Mouse (Mus musculus) heart, embryonic 13.5 days (tissue): ENCODE measurements around the gene Abca8a. TPM values are rescaled to one million over a fixed set of nuclear protein-coding genes. Genes with fewer than 3 reads are reported as not detected.

Experiments
- ATAC-seq: fragments of 200-750 bp; cut with Nextera tagmentation; 2 replicates; pipeline ENCODE4 v1.8.0; 2017; ENCODE audit warnings: moderate TSS enrichment; ENCODE audit not compliant: insufficient number of reproducible peaks, low FRiP score, low TSS enrichment; ENCODE audit errors: extremely low read depth
- H3K27ac ChIP-seq: fragments of 300-500 bp; sonication (generic); replicated peaks from 2 replicates; pipeline ENCODE4 v1.5.1; 2015; ENCODE audit warnings: moderate library complexity, mild to moderate bottlenecking, inconsistent platforms
- H3K27me3 ChIP-seq: fragments of 300-500 bp; sonication (generic); replicated peaks from 2 replicates; pipeline ENCODE4 v1.6.1; 2015; ENCODE audit warnings: mild to moderate bottlenecking, inconsistent platforms
- H3K36me3 ChIP-seq: fragments of 300-500 bp; sonication (generic); 2 replicates; pipeline ENCODE4 v1.6.1; 2015; ENCODE audit warnings: mild to moderate bottlenecking, inconsistent platforms
- H3K4me1 ChIP-seq: fragments of 300-500 bp; sonication (generic); 2 replicates; pipeline ENCODE4 v1.6.1; 2015; ENCODE audit warnings: inconsistent platforms
- H3K4me2 ChIP-seq: fragments of 300-500 bp; sonication (generic); 2 replicates; pipeline ENCODE4 v1.6.1; 2015; ENCODE audit warnings: inconsistent platforms, mild to moderate bottlenecking, moderate library complexity
- H3K4me3 ChIP-seq: fragments of 300-500 bp; sonication (generic); 2 replicates; pipeline ENCODE4 v1.5.1; 2015; ENCODE audit warnings: moderate library complexity, mild to moderate bottlenecking, inconsistent platforms
- H3K9ac ChIP-seq: fragments of 300-500 bp; sonication (generic); 2 replicates; pipeline ENCODE4 v1.6.1; 2015; ENCODE audit warnings: inconsistent platforms, mild to moderate bottlenecking, moderate library complexity
- H3K9me3 ChIP-seq: fragments of 300-500 bp; sonication (generic); 2 replicates; pipeline ENCODE4 v1.6.1; 2016; ENCODE audit warnings: inconsistent platforms
- WGBS: fragments of 180-500 bp; shearing (Covaris S2); methylation state at CpG from one replicate; pipeline ENCODE4 v1.1.7; 2015; ENCODE audit warnings: mixed read lengths; 5-methylcytosine and 5-hydroxymethylcytosine counted together
- polyA plus RNA-seq: library from polyadenylated mRNA; unstranded; fragments of >200 nt; fragmentation: Nextera tagmentation; extraction: Ambion mirVana; gene quantifications from 2 replicates; pipeline ENCODE4 v1.2.1, GENCODE M21; 2015

The Abca8a gene
- polyA plus RNA-seq, 1 experiment from 2014 or later: 0.98 TPM

DNA sequence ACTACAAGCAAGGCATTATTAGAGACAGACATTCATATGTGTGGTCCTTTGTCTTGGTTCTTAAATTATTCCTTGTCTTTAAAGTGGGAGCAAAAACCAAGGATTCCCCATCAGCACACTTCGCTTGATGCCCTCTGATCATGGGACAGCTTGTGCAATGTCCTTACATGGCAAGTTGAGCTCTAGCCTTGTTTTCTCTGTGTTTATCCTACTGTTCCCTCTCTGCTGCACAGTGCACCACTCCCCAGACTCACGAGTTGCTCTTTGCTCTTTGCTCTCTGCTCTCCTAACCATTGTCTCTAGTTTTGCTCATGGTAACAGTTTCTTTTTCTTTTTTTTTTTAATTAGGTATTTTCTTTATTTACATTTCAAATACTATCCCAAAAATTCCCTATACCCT is 35.7 kb downstream of the Abca8a start:
- no peaks in the 10 kb centered on the region for H3K4me1 ChIP-seq
- WGBS: 57% methylated on average over 2 of the region's 2 CpGs
- no peak overlapping the region for H3K4me3 ChIP-seq
- no peak overlapping the region for H3K27ac ChIP-seq
- H3K9ac ChIP-seq: no peak overlapping the region
- ATAC-seq: no peak
- H3K4me2 ChIP-seq: no peak overlapping the region
- H3K36me3 ChIP-seq: no peaks in the 10 kb centered on the region
- no peaks in the 10 kb centered on the region for H3K27me3 ChIP-seq
- no peaks in the 10 kb centered on the region for H3K9me3 ChIP-seq

DNA sequence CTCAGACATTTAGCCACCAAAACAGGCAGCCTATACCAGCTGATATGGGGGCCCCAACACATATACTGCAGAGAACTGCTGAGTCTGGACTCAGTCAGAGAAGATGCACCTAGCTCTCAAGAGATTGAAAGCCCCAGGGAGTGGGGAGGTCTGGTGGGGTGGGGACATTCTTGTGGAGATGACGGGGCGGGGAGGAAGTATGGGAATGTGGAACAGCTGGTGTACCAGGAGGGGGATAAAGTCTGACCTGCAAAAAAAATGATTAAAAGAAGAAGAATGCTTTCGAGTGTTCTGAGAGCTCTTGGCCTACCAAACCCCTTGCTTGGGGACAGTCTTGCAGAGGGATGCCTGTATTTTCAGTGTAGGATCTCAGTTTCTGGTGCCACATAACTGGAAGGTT is 42.1 kb downstream of the Abca8a start:
- Histone ChIP-seq H3K4me1 (no peaks in the 10 kb centered on the region), H3K27ac (no peak overlapping the region), H3K27me3 (no peaks in the 10 kb centered on the region), H3K9me3 (no peaks in the 10 kb centered on the region), H3K4me3 (no peak overlapping the region), H3K4me2 (no peak overlapping the region), H3K9ac (no peak overlapping the region), H3K36me3 (no peaks in the 10 kb centered on the region)
- 56% methylated on average over 3 of the region's 3 CpGs for WGBS
- ATAC-seq: no peak

DNA sequence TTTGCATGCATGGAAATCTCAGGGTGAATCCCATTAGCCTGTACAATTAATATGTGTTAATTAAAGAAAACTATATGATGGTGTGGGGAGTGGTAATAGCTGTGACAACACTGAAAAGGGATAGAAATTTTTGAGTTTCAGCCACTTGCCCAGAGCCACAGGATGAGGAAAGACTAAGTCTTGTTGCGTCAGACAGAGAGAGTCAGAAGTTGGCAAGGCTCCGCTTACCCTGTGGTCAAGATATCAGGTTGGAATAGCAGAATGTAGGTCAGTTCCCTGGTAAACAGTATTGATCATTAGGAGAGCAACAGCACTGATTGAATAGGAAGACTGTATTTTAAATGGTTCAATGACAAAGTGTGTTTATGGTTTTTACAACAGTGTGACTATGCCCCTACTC is 58.0 kb downstream of the Abca8a start:
- Histone ChIP-seq H3K4me1 (no peaks in the 10 kb centered on the region), H3K36me3 (no peaks in the 10 kb centered on the region), H3K4me3 (no peak overlapping the region), H3K9me3 (no peaks in the 10 kb centered on the region), H3K9ac (no peak overlapping the region), H3K27ac (no peak overlapping the region), H3K27me3 (no peaks in the 10 kb centered on the region), H3K4me2 (no peak overlapping the region)
- 76% methylated on average over 2 of the region's 2 CpGs for WGBS
- no peak for ATAC-seq

DNA sequence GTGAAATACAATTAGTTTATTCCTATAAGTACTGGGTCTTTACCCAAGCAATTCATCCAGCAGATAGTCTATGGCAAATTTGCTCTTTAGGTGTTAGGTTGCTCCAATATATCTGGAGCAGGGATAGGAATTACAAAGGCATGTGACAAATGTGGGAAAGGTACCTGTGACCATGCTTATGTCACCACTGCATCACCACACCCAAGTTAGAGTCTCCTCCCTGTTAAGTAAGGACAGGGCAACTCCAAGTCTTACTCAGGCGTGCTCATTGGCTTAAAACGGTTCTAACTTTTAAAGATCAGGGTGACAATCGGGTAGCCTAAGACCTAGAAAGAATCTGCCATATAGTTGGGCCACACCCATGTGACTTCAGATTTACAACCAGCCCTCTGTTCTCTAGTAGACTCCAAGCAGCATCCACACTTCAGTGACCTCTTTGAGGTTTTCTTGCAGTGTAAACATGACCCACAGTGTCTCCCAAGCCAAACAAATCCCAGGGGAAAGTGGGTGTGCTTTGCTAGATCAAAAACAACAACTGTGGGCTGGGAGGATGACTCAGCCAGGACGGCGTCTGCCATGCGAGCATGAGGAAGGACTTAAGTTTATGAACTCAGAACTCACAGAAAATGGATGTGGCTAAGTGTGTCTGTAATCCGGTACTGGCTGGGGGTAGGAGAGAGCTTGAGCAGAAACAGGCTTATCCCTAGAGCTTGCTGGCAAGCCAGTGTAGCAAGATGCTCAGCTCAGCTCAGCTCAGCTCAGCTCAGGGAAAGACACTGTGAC is 66.7 kb downstream of the Abca8a start:
- Histone ChIP-seq H3K27ac (no peak overlapping the region), H3K9me3 (no peaks in the 10 kb centered on the region), H3K4me3 (no peak overlapping the region), H3K4me1 (no peaks in the 10 kb centered on the region), H3K36me3 (no peaks in the 10 kb centered on the region), H3K27me3 (no peaks in the 10 kb centered on the region), H3K4me2 (no peak overlapping the region), H3K9ac (no peak overlapping the region)
- WGBS: 58% methylated on average over 7 of the region's 7 CpGs
- ATAC-seq: no peak

DNA sequence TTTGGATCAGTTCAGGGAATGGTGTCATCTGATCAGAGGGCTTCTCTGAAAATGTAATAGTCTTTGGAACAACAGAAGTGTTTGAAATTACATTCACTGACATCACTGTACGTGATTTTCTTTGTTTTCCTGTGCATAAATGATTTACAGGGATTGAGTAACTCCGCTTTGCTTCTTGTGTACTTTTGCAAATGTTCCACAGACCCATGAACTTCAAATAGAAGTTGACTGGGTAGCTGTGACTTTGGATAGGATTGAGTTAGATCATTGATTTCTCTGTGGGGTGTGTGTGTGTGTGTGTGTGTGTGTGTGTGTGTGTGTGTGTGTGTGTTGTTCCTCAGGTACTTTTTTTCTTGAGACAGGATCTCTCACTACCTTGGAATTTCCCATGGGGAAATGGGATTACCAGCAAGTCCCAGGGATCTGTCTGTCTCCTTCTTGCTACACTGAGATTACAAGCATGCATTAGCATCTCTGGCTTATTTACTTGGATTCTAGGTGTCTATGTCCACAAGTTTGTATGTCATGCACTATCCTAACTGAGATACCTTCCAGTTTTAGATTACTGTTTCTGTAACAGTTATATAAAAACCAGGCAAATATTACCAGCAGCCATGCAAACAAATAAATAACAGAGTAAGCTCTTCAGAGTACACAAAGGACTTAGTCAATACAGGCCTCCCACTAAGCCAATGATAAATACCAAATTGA is 84.8 kb downstream of the Abca8a start:
- no peak overlapping the region for H3K27ac ChIP-seq
- H3K9me3 ChIP-seq: no peaks in the 10 kb centered on the region
- H3K4me2 ChIP-seq: no peak overlapping the region
- H3K9ac ChIP-seq: no peak overlapping the region
- no peaks in the 10 kb centered on the region for H3K27me3 ChIP-seq
- ATAC-seq: no peak
- no peaks in the 10 kb centered on the region for H3K36me3 ChIP-seq
- no peaks in the 10 kb centered on the region for H3K4me1 ChIP-seq
- H3K4me3 ChIP-seq: no peak overlapping the region
- 66% methylated on average over 2 of the region's 2 CpGs for WGBS

DNA sequence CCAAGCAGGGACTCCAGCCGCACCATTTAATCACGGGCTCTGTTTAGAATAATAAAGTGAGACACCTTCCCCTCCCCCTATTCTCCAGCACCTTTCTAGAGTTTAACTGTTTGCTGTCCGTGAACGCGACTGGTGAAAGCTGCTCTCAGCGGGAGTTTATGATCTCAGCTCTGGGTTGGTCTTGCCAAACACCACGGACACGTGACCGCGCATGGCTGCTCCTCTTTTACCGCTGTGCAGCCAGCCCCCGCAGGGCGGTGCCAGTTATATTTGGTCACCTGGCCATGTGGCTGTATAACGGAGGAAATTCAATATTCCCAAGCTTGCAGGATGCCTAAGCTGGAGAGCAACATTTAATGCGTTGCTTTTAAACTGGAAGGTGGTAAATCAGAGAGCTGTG is 100.2 kb downstream of the Abca8a start, which contains the start of gene Abca8b:
Gene Abca8b (minus strand): TSS at position 222 of the 400 bp plus-strand sequence.
- Histone ChIP-seq H3K9ac (peak within 1 kb of the TSS; percentile 72), H3K4me1 (peaks cover 15% of the 10 kb centered on the region), H3K27me3 (no peaks in the 10 kb centered on the region), H3K4me2 (peak within 1 kb of the TSS; percentile 73), H3K9me3 (no peaks in the 10 kb centered on the region), H3K4me3 (peak within 1 kb of the TSS; percentile 53), H3K27ac (peak within 1 kb of the TSS; percentile 51), H3K36me3 (no peaks in the 10 kb centered on the region)
- WGBS: under 1% methylated on average over 15 of the region's 15 CpGs
- ATAC-seq: peak; percentile 81; the same call in 1 of the 2 replicates

DNA sequence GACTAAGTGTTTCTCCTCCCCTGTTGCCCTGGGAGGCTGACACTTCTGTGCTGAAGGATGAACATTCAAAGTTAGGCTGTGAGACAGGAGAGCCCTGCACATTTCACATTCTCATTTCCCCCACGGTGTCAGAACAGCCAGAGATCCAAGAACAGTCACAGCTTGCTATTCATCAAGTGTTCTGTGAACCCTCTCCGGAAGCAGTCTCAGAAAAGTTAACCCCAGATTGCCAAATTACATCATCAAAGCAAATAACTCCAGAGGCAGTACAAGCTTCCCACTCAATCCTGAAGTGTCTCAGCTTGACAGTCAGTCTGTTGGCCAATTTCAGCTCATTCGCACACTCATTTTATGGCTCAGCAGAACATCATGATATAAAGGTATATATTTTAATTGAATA is 100.8 kb downstream of the Abca8a start:
- ATAC-seq: no peak; the same call in 1 of the 2 replicates
- Histone ChIP-seq H3K4me2 (peak overlapping the region; percentile 73), H3K4me1 (peaks cover 15% of the 10 kb centered on the region), H3K4me3 (peak overlapping the region; percentile 53), H3K9me3 (no peaks in the 10 kb centered on the region), H3K27ac (peak overlapping the region; percentile 51), H3K27me3 (no peaks in the 10 kb centered on the region), H3K9ac (peak overlapping the region; percentile 72), H3K36me3 (no peaks in the 10 kb centered on the region)
- 5% methylated on average over 3 of the region's 3 CpGs for WGBS

DNA sequence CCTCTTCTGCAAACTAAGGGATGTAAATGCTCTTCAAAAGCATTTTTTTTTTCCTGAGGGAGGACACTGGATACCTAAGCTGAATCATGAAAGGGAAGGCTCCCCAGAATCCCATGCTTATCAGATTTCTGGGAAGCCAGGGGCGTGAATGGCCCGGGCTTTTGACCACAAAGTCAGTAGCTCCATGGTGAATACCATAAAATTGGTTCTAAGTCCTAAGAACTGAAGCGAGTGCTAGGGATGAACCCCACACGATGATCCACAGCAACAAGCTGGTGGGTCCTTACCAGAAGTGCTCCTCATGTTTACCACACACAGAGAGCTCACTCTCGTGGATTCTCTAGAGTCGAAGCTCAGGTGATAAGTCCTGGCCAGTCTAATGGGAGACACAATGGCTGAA is 101.8 kb downstream of the Abca8a start:
- H3K36me3 ChIP-seq: no peaks in the 10 kb centered on the region
- H3K4me3 ChIP-seq: no peak overlapping the region
- H3K4me2 ChIP-seq: peak overlapping the region; percentile 73; the same call in 1 of the 2 replicates
- 0 out of 2 replicates have a peak overlapping the region, but pooled peaks have one; percentile 0 for H3K9ac ChIP-seq
- no peaks in the 10 kb centered on the region for H3K27me3 ChIP-seq
- 0 out of 2 replicates have a peak overlapping the region, but pooled peaks have one; percentile 24 for H3K27ac ChIP-seq
- no peak for ATAC-seq
- peaks cover 15% of the 10 kb centered on the region for H3K4me1 ChIP-seq
- WGBS: 47% methylated on average over 6 of the region's 6 CpGs
- no peaks in the 10 kb centered on the region for H3K9me3 ChIP-seq

DNA sequence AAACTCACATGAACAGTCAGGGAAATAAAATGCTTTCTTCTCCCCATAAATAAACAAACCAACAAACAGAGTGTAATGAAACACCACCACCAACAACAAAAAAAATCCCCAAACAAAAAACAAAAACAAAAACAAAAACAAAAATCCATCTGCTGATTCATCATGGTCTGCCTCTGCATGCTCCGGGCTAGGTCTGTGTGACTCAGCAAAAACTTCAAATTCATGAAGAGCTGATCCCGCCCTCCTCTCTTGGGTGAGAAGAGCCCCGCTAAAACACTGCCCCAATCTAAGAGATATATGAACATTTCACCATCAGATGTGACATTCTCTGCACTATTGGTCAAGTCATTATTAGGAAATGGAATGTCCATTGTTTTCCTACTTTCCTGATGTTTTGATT is 104.5 kb downstream of the Abca8a start:
- no peak overlapping the region for H3K9ac ChIP-seq
- 67% methylated on average over 3 of the region's 3 CpGs for WGBS
- H3K36me3 ChIP-seq: no peaks in the 10 kb centered on the region
- no peak overlapping the region for H3K27ac ChIP-seq
- H3K4me1 ChIP-seq: peaks cover 15% of the 10 kb centered on the region
- no peaks in the 10 kb centered on the region for H3K27me3 ChIP-seq
- no peak overlapping the region for H3K4me2 ChIP-seq
- H3K4me3 ChIP-seq: no peak overlapping the region
- ATAC-seq: no peak
- H3K9me3 ChIP-seq: no peaks in the 10 kb centered on the region

DNA sequence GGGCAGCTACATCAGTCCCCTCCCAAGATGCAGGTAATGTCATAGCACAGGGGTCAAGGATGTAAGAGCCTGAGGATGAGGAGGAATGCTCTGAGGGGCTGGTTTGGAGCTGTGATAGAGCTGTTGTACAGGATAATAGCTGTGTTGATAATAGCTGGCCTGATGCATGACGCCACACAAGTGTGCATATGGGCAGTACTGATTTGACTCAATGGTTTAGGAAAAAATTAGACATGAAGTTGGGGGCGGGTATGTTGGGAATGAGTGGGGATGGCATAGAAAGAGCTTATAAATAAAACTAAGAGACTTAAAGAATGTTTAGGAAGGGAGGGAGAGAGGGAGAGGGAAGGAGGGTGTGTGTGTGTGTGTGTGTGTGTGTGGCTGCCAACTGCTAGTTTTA is 105.5 kb downstream of the Abca8a start:
- ATAC-seq: no peak
- no peaks in the 10 kb centered on the region for H3K27me3 ChIP-seq
- H3K27ac ChIP-seq: no peak overlapping the region
- no peaks in the 10 kb centered on the region for H3K9me3 ChIP-seq
- whole genome bisulfite sequencing: 83% methylated on average over 2 of the region's 2 CpGs
- no peak overlapping the region for H3K4me3 ChIP-seq
- no peak overlapping the region for H3K9ac ChIP-seq
- no peaks in the 10 kb centered on the region for H3K36me3 ChIP-seq
- H3K4me2 ChIP-seq: no peak overlapping the region
- H3K4me1 ChIP-seq: peaks cover 11% of the 10 kb centered on the region

DNA sequence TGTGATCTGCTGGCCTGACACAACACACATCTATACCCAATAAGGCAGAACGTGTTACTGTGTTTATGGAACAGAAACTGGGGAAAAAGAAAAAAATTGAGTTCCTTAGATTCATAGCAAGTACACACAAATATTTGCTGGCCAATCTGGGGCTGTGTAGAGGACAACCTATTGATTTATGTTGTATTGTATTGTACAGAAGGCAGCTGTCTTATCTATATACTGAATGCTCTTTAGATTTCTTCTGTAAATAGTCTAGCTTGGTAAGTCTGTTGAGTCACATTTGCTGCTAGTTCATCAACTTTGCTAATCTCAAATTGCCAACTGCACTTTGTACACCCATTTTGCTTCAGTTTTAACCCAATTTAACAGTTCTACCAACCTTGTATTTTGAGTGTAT is 107.6 kb downstream of the Abca8a start:
- H3K9ac ChIP-seq: no peak overlapping the region
- no peaks in the 10 kb centered on the region for H3K9me3 ChIP-seq
- H3K36me3 ChIP-seq: no peaks in the 10 kb centered on the region
- H3K27me3 ChIP-seq: no peaks in the 10 kb centered on the region
- 63% methylated on average over 1 of the region's 1 CpGs for WGBS
- H3K4me3 ChIP-seq: no peak overlapping the region
- no peaks in the 10 kb centered on the region for H3K4me1 ChIP-seq
- H3K4me2 ChIP-seq: no peak overlapping the region
- no peak for ATAC-seq
- H3K27ac ChIP-seq: no peak overlapping the region
